Mouse (Mus musculus): ENCODE results near the gene Tra2a.

DNA sequence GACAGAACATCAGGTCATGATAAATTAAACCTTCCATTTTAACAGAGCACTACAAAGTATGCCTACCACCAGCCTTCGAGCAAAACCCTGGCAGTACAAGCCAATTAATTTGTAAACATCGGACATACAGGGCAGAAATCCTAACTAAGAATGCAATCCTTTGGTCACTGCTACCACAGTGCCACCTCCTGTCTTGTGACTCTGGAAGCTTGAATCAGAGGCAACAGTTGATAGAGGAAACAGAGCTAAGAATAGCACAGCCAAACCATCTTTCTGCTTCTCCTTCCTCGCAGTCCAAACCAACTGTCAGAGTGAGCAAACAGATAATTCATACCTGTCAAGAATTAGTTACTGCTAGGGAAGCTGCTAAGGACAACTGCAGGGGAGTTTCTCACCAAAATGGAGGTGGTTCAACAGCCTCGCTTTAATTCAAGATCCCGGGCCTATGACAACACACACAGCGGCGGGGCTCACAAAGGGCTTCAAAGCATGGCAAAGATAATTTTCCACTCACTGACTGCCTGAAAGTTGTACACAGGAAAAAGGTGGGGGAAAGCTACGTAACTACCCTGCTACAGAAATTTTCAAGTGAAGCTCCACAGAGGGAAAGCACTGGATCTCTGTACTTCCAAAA lies 55.4 kb downstream of the Tra2a start:
- TF ChIP-seq CTCF (IDR thresholded peaks at IDR 0.05; ENCODE audit: low read depth), result peak; percentile 27; the same call in 1 of the 2 replicates
- no peak for TF ChIP-seq EP300 (IDR thresholded peaks at IDR 0.05; ENCODE audit: low read depth)
